Mouse (Mus musculus) embryonic facial prominence, embryonic 10.5 days (tissue): ENCODE results near the gene Igsf11. TPM values are rescaled to one million over a fixed set of nuclear protein-coding genes. Genes with fewer than 3 reads are reported as not detected.

Experiments used
- DNase-seq: peaks from one replicate; pipeline ENCODE4 v3.0.0-alpha.2; 2017; ENCODE audit warnings: low spot score
- H3K27ac ChIP-seq: fragments of 300-500 bp; sonication (generic); replicated peaks from 2 replicates; pipeline ENCODE4 v1.5.1; 2016; ENCODE audit warnings: mild to moderate bottlenecking
- H3K27me3 ChIP-seq: fragments of 300-500 bp; sonication (generic); replicated peaks from 2 replicates; pipeline ENCODE4 v1.6.1; 2016; ENCODE audit warnings: low read depth, mild to moderate bottlenecking; ENCODE audit not compliant: poor library complexity, severe bottlenecking
- H3K36me3 ChIP-seq: fragments of 300-500 bp; sonication (generic); replicated peaks from 2 replicates; pipeline ENCODE4 v1.6.1; 2016; ENCODE audit warnings: mild to moderate bottlenecking, moderate library complexity
- H3K4me1 ChIP-seq: fragments of 300-500 bp; sonication (generic); 2 replicates; pipeline ENCODE4 v1.6.1; 2016
- H3K4me3 ChIP-seq: fragments of 300-500 bp; sonication (generic); 2 replicates; pipeline ENCODE4 v1.5.1; 2016; ENCODE audit warnings: mild to moderate bottlenecking, moderate library complexity
- H3K9me3 ChIP-seq: fragments of 300-500 bp; sonication (generic); 2 replicates; pipeline ENCODE4 v1.6.1; 2016; ENCODE audit warnings: mild to moderate bottlenecking
- WGBS: fragments of 180-500 bp; shearing (Covaris S2); methylation state at CpG from one replicate; pipeline ENCODE4 v1.1.7; 2016; 5-methylcytosine and 5-hydroxymethylcytosine counted together
- polyA plus RNA-seq: library from polyadenylated mRNA; unstranded; fragments of >200 nt; fragmentation: Nextera tagmentation; extraction: Ambion mirVana; gene quantifications from 2 replicates; pipeline ENCODE4 v1.2.1, GENCODE M21; 2016

The Igsf11 gene
- polyA plus RNA-seq = 0.90 and 1.6 TPM in 2 replicates

DNA sequence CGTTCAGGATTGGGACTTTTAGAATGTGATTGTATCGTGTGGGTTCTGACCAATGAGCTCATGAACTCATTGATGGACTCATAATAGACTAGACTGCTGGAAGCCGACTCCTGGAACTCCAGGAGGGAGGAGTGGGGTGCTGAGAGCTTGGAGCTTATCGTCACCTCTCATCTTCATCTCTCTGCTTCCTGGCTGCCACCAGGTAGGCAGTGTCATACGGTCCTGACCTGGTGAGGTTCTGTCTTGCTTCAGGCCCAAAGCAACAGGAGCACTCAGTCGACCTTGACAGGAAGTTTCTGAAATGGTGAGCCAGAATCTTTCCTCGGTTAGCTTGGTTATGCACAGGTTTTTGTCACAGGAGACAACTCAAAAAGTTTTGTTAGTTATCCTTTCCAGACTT lies at the start of gene Igsf11:
Gene Igsf11 (plus strand): TSS at position 301 of the 400 bp plus-strand sequence.
- WGBS = 84% methylated on average over 7 of the region's 7 CpGs
- H3K27ac ChIP-seq = no peak within 1 kb of the TSS
- no peaks in the 10 kb centered on the region for H3K36me3 ChIP-seq
- no peaks in the 10 kb centered on the region for H3K27me3 ChIP-seq
- no peak within 1 kb of the TSS for H3K4me3 ChIP-seq
- no peaks in the 10 kb centered on the region for H3K9me3 ChIP-seq
- DNase-seq = no peak
- H3K4me1 ChIP-seq = peaks cover 2% of the 10 kb centered on the region; the same call in 1 of the 2 replicates

DNA sequence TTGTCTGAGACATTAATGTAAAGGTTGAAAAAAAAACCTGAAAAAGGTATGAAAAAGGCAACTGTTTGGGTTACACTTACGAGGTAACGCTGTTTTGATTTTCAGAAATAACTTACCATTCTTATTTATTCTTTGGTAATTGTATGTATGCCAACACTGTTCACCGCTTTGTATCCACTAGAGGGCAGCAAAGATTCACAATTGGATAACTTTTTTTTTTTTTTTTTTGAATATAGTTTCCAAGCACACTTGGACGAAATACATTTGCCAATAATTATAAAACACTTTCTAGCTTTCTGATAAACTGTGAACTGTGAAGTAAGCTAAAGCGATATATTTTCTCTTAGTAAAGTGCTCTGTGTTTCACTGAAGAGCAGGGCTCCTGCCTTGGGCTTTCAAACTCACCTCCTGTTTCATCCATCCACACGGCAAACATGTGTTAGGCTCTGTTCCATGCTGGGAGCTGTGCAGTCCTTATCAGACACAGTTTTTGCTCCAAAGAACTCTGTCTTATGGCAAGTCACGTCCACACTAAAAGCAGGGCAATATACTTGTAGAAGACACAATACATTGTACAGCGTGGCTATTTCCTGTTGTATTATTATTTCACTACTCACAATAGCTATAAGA lies 34.2 kb upstream of the Igsf11 start:
- Histone ChIP-seq H3K9me3 (no peaks in the 10 kb centered on the region), H3K4me3 (no peak overlapping the region), H3K4me1 (no peaks in the 10 kb centered on the region), H3K36me3 (no peaks in the 10 kb centered on the region), H3K27ac (no peak overlapping the region), H3K27me3 (no peaks in the 10 kb centered on the region)
- WGBS = 36% methylated on average over 8 of the region's 8 CpGs
- no peak for DNase-seq

DNA sequence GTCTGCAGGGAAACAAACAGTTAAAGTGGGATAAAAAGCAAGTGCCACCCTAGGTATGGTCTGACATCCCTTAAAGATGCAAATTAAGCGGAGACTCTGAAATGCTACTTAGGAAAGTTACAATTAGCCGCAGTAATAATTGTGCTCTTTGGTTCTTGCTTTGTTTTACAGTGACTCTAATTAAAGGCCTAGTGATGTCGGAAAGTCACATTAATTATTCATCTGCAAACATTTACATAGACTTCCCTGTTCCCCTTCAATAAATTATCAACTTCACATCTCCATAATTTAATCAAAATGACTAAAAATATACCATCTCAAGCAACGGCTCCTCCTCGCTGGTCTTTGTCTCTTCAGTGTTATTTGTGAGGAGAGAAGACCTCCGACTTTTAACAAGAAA lies 31.9 kb upstream of the Igsf11 start:
- no peaks in the 10 kb centered on the region for H3K9me3 ChIP-seq
- H3K27ac ChIP-seq = no peak overlapping the region
- no peaks in the 10 kb centered on the region for H3K36me3 ChIP-seq
- 70% methylated on average over 6 of the region's 6 CpGs for WGBS
- no peak overlapping the region for H3K4me3 ChIP-seq
- H3K4me1 ChIP-seq = no peaks in the 10 kb centered on the region
- H3K27me3 ChIP-seq = no peaks in the 10 kb centered on the region
- DNase-seq = no peak

DNA sequence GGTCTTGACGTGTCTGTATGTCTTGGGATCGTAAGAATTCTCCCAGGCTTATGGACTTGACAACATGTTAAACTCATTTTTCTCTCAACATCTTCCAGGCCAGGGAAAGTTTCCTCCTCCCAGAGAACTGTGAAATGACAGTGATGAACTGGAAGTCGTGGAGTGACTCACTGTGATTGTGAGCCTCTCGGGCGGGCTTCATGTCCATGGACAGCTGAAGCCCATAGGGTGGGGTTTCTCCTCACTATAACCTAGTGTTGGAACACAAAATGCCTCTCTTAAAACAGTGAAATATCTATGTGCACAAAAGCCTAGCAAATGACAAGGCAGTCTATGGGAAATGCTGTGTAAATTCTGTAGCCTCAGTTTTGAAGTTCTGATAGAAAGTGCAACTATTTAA lies 28.1 kb upstream of the Igsf11 start:
- WGBS = 89% methylated on average over 5 of the region's 5 CpGs
- H3K27ac ChIP-seq = no peak overlapping the region
- H3K4me1 ChIP-seq = no peaks in the 10 kb centered on the region
- no peak for DNase-seq
- H3K36me3 ChIP-seq = no peaks in the 10 kb centered on the region
- no peaks in the 10 kb centered on the region for H3K27me3 ChIP-seq
- H3K9me3 ChIP-seq = no peaks in the 10 kb centered on the region
- H3K4me3 ChIP-seq = no peak overlapping the region

DNA sequence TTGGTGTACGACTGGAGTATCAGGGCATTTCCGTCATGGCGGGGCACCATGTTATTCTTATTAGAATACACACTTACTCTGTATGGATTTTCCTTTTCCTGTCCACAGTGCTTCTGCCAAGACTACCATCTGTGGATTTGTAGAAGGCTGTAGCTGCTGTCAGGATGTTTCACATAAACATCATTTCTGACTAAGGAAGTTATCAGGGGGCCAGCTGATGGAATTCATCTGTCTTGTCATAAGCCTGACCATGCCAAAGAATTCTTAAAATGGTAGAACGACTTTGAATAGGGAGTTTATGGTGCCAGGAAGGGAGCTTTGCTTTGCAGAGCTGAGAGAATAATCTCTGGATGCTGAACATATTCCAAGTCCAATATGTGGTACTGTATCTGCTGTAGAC lies 19.2 kb upstream of the Igsf11 start:
- Histone ChIP-seq H3K27ac (no peak overlapping the region), H3K9me3 (no peaks in the 10 kb centered on the region), H3K36me3 (no peaks in the 10 kb centered on the region), H3K4me1 (no peaks in the 10 kb centered on the region), H3K4me3 (no peak overlapping the region), H3K27me3 (no peaks in the 10 kb centered on the region)
- no peak for DNase-seq
- 91% methylated on average over 4 of the region's 4 CpGs for WGBS

DNA sequence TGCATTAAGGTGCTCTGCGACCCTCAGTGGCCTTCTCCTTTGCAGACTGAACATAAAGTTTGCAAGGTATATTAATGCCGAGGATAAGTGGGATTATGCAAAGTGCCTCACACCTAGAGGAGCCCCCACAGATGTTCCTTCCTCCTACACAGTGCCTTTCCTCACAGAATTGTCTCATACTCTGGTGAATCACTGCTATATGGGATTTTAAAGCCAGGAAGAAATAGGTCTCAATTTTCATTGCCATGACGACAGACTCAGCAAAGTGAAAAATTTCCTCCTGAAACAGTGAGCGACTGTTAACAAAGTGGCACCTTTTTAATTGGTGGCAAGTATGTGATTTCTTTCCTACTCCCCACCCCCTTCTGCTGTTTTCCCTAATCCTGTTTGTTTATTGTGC lies 18.0 kb upstream of the Igsf11 start:
- 41% methylated on average over 4 of the region's 4 CpGs for WGBS
- H3K4me1 ChIP-seq = no peaks in the 10 kb centered on the region
- no peaks in the 10 kb centered on the region for H3K36me3 ChIP-seq
- no peaks in the 10 kb centered on the region for H3K27me3 ChIP-seq
- no peaks in the 10 kb centered on the region for H3K9me3 ChIP-seq
- H3K27ac ChIP-seq = no peak overlapping the region
- no peak overlapping the region for H3K4me3 ChIP-seq
- no peak for DNase-seq

DNA sequence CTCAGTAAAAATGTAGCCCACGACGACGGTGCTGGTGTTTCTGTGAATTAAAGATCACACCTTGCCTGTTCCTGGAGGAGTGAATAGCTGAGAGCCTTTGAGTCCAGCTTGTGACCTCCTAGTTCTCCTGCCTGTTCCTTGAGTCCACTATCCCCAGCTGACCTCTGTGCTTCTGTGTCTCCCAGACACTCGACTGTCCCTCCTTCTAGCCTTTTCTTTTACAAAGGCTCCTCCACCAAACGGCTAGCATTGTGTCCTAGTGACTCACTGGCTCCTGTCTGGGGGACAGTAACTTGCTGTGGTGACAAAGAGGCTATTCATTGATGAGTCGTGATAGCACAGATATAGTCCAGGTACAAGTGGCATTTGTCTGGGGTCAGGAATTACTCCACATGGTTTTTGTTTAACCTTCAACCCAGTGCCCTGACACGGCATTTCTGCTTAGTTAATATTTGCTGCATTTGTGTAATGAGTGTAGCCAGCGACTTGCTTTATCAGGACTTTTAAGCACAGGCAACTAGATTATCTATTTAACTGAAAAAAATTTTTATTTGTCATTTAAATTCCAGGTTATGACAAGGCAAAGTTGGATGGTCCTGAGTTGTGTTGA lies 6.5 kb downstream of the Igsf11 start:
- H3K27me3 ChIP-seq = peaks cover 22% of the 10 kb centered on the region
- no peak overlapping the region for H3K27ac ChIP-seq
- no peak overlapping the region for H3K4me3 ChIP-seq
- H3K9me3 ChIP-seq = no peaks in the 10 kb centered on the region
- H3K4me1 ChIP-seq = peaks cover 14% of the 10 kb centered on the region
- H3K36me3 ChIP-seq = no peaks in the 10 kb centered on the region
- WGBS = 38% methylated on average over 8 of the region's 8 CpGs
- no peak for DNase-seq

DNA sequence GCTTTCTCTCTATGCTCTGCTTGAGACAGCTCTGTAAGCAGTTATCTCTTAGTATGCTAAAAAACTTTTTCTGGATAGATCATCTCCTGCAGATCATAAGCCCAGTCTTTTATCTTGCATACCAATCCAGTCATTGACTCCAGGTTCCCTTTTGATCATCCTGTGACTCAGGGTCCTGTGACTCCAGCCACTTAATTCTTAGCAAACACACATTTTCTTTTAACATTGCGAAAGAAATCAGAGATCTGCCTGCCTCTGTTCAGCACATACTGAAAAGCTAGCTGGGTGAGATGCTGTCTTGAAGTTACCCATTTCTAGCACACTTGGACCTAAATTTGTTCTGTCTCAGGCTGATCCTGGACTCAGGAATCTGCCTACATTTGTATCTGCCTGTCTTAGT lies 7.6 kb downstream of the Igsf11 start:
- Histone ChIP-seq H3K9me3 (no peaks in the 10 kb centered on the region), H3K4me3 (no peak overlapping the region), H3K36me3 (no peaks in the 10 kb centered on the region), H3K4me1 (peaks cover 17% of the 10 kb centered on the region), H3K27me3 (peaks cover 33% of the 10 kb centered on the region), H3K27ac (no peak overlapping the region)
- DNase-seq = no peak
- 84% methylated on average over 1 of the region's 1 CpGs for WGBS

DNA sequence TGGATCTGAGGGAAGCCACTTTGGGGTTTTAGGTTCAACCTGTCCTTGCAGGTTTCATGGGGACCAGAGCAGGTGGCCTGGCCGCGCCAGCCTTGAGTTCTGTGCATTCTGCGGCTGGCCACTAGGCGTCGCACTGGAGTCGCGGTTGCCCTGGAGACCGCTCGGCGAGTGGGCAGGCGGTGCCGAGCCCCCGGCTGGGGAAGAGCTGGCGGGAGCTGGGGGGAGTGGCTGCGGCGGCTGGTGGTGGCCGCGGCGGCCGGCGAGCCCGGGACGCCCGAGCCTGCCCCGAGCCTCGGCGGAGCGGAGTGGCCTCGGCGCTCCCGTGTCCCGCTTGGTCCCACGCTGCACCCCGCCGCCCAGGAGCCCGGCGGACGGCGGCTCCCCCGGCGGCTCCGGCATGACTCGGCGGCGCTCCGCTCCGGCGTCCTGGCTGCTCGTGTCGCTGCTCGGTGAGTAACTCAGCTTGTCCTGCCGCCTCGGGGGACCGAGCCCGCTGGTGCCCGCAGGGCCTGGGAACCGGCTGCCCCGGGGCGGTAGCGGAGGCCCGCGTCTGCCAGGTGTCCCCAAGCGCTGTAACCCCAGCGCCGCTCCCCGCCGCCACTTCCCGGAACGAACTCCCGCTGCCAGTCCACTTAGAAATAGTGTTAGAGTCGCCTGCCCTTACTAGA lies 9.8 kb downstream of the Igsf11 start:
- H3K27me3 ChIP-seq = peaks cover 50% of the 10 kb centered on the region
- WGBS = under 1% methylated on average over 70 of the region's 71 CpGs

DNA sequence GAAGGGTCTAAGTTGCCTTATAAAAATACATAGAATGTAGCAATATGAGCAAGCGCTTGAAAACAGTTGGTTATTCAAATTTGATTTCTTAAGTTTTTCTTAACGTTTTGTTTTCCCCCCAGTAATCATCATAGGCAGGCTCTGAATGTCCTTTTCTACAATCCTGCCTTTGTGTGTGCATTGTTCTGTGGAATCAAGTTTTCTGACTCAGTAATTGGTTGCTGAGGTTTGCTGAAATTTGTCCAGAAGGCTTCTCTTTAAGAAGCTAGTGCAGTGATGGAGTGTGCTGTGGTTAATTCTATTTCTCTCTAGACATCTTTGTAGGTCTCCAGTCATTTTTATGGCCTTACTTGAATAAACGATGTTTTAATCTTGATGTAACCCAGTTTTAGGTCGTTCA lies 10.5 kb downstream of the Igsf11 start:
- 45% methylated on average over 4 of the region's 4 CpGs for WGBS
- no peaks in the 10 kb centered on the region for H3K9me3 ChIP-seq
- H3K27ac ChIP-seq = no peak overlapping the region
- H3K27me3 ChIP-seq = peaks cover 50% of the 10 kb centered on the region
- H3K4me1 ChIP-seq = peaks cover 14% of the 10 kb centered on the region
- DNase-seq = no peak
- no peaks in the 10 kb centered on the region for H3K36me3 ChIP-seq
- H3K4me3 ChIP-seq = peak overlapping the region; percentile 73

More for the DNA sequence above, 9.8 kb downstream of the Igsf11 start:
- H3K27ac ChIP-seq = peak overlapping the region; percentile 89
- peak overlapping the region; percentile 73 for H3K4me3 ChIP-seq
- no peaks in the 10 kb centered on the region for H3K9me3 ChIP-seq
- no peaks in the 10 kb centered on the region for H3K36me3 ChIP-seq
- peaks cover 16% of the 10 kb centered on the region for H3K4me1 ChIP-seq
- DNase-seq = peak; percentile 94

DNA sequence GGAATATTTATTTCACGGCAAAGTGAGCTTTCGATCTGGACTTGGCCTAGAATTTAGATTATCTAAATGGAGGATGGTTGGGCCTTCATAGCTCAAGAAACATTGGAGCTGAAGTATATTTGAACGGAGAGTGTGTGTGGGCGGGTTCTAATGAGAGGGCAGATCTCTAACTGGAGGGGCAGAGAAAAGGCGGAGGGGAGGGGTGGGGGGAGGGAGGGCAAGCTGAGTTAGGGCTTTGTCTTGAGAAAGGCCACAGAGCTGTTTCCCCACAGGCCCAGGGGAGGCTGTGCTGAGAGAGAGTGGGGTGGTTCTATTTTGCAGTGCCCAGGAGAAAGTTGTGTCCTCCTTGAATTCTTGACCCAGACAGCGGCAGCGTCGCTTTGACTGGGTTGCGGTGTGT lies 11.7 kb downstream of the Igsf11 start:
- Histone ChIP-seq H3K4me1 (peaks cover 13% of the 10 kb centered on the region), H3K36me3 (no peaks in the 10 kb centered on the region), H3K9me3 (no peaks in the 10 kb centered on the region), H3K4me3 (no peak overlapping the region), H3K27ac (no peak overlapping the region), H3K27me3 (peaks cover 50% of the 10 kb centered on the region)
- 58% methylated on average over 9 of the region's 9 CpGs for WGBS
- DNase-seq = no peak

DNA sequence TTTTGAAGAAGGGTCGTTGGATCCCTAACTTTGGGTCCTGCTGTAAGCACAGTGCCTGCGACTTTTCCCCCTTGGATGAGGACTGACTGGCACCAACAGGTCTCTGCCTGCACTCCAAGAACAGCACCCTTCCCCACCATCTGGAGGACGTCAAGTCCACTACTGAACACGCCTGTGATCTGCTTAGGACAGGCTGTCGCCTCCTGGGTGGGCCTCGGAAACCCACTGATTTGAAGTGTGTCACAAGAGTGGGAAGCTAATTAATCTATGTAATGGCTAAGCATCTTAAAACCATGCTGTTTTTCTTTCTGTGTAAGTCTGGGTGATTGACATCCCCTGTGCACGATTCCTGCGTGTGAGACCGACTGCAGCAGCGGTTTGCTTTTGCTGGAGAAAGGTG lies 13.4 kb downstream of the Igsf11 start:
- 78% methylated on average over 10 of the region's 10 CpGs for WGBS
- no peak overlapping the region for H3K27ac ChIP-seq
- no peak overlapping the region for H3K4me3 ChIP-seq
- H3K4me1 ChIP-seq = peaks cover 12% of the 10 kb centered on the region
- no peak for DNase-seq
- no peaks in the 10 kb centered on the region for H3K36me3 ChIP-seq
- H3K9me3 ChIP-seq = no peaks in the 10 kb centered on the region
- peaks cover 46% of the 10 kb centered on the region for H3K27me3 ChIP-seq

DNA sequence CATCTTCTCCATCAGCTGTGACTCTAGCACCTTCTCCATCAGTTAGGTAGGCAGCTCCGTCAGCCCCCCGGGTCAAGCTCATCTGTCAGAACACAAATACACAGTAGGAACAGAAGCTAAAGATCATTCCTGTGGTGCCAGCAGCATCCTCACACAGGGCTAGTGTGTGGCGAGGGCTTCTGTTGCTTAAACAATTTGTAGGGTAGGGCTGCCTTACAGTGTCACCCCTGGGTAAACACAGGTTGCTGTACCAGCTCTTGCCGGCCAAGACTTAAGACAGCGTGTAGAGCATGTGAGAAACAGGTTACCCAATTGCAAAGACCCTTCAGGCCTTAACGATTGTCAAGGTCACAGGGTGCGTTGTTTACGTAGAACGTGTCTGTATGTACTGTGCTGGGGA lies 15.8 kb downstream of the Igsf11 start:
- WGBS = 77% methylated on average over 9 of the region's 9 CpGs
- H3K27me3 ChIP-seq = peaks cover 34% of the 10 kb centered on the region
- H3K4me3 ChIP-seq = no peak overlapping the region
- H3K9me3 ChIP-seq = no peaks in the 10 kb centered on the region
- H3K36me3 ChIP-seq = no peaks in the 10 kb centered on the region
- no peak overlapping the region for H3K27ac ChIP-seq
- DNase-seq = no peak
- peaks cover 9% of the 10 kb centered on the region for H3K4me1 ChIP-seq
